Mouse (Mus musculus) C2C12 (cell line): ENCODE measurements around the gene Susd3.

Experiments
- CTCF ChIP-seq: IDR thresholded peaks from one replicate; pipeline ENCODE4 v1.5.1; 2011; ENCODE audit not compliant: control insufficient read depth, insufficient read depth, insufficient read length
- FOSL1 ChIP-seq: IDR thresholded peaks from one replicate; pipeline ENCODE4 v1.8.0; 2011; ENCODE audit warnings: mild to moderate bottlenecking, low read length; ENCODE audit not compliant: poor library complexity, insufficient read depth, severe bottlenecking
- MAX ChIP-seq: IDR thresholded peaks from one replicate; pipeline ENCODE4 v1.6.1; 2011; ENCODE audit warnings: mild to moderate bottlenecking, control low read depth
- MYOD1 ChIP-seq: IDR thresholded peaks from one replicate; pipeline ENCODE4 v1.6.1; 2011; ENCODE audit warnings: low read depth; ENCODE audit not compliant: control insufficient read depth, insufficient read length
- MYOG ChIP-seq: IDR thresholded peaks from one replicate; pipeline ENCODE4 v1.6.1; 2011; ENCODE audit not compliant: control insufficient read depth, insufficient read length; ENCODE audit errors: extremely low read depth
- USF1 ChIP-seq: IDR thresholded peaks from one replicate; pipeline ENCODE4 v1.6.1; 2011; ENCODE audit warnings: low read depth, mild to moderate bottlenecking, control low read depth, moderate library complexity

DNA sequence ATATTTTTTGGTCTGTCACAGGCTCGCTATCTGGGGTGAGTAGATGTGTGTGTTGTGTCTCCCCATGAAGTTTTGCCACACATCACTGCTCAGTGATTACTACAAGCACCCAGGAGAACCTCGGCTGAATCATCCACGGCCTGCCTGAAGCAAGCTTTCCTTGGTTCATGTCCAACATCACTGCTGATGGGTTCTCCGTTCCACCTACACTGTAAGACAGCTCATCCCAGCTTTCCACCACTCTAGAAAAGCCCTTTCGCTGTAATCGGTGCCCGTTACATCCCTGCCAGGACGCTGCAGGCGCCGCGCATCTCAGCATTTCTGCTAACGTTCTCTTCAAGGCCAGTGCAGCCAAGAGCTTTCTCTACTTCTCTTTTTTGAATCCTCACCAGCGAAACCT is 4.2 kb upstream of the Susd3 start:
- TF ChIP-seq USF1, result no peak
- TF ChIP-seq CTCF, result no peak
- TF ChIP-seq MAX, result no peak
- no peak for TF ChIP-seq MYOG
- TF ChIP-seq MYOD1, result no peak
- TF ChIP-seq FOSL1, result no peak
